Mouse (Mus musculus): ENCODE measurements at regions not wholly inside any gene's neighbourhood (a gene's known extent, or its start where the extent isn't known, plus 50 kb on each side); places are given as distances from the start of the nearest gene placed in this dataset.

DNA sequence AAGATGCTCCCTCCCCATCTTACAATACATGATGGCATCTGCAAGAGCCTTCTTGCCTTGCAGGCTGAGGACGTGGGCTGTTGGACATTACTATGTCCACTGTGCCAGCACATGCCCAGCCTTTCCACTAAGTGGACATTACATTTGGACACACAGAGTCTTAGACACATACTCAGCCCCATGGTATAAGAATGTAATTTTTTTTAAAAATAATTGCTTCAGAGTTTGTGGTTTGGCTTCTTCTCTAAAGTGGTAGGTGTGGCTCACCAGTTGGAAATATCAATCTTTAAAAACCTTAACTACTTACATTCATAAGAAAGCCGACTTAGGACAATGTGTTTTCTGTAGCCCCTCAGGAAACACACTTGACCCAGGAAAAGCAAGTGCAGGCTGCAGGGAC lies 299.7 kb upstream of the Thbs1 start:
- TF ChIP-seq ZNF384 (IDR thresholded peaks at IDR 0.05; ENCODE audit: low read depth, low read length), result no peak
- no peak for TF ChIP-seq MAFK (IDR thresholded peaks at IDR 0.05; ENCODE audit: insufficient read depth, low read depth, low read length)
- no peak for TF ChIP-seq ZC3H11A (IDR thresholded peaks at IDR 0.05; ENCODE audit: borderline replicate concordance, low read depth, low read length)
- no peak for TF ChIP-seq HCFC1 (IDR thresholded peaks at IDR 0.05; ENCODE audit: borderline replicate concordance, insufficient read depth, low read length)
- TF ChIP-seq CHD2 (IDR thresholded peaks at IDR 0.05; ENCODE audit: low read depth, low read length), result no peak
